Mouse (Mus musculus): ENCODE measurements around the gene Sh3bp5l.
A peak's percentile ranks its signal among the peaks of the same experiment; 100 is the strongest.
"Not testable (repeated sequence)": the region's sequence is repeated elsewhere in the genome, so short reads cannot be mapped to it uniquely, and the experiment has no call there.

Sh3bp5l gene

DNA sequence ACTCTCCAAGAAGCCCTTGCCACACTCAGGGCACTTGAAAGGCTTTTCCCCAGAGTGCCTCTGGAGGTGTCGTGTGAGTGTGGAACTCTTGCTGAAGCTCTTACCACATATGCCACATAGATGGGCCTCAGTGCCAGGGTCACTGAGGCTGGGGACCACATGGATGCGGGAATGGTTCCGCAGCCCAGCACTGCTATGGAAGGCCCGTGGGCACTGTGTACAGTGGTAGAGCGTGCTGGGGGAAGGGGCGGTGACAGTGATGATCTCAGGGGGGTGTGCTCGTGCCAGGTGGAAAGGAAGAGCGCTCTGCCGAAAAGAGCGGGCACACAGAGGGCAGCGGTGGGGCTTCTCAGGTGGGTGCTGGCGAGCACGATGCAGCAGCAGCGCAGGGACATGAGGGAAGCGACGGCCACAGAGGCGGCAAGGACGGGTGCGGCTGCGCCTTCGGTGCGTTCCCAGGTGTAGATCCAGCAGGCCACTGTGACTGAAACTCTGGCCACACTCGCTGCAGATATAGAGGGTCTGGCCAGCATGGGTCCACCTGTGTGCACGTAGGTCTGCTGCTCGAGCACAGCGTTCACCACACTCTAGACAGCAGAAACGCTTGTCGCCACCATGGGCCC, 13.6 kb upstream of the Sh3bp5l start:
- ATAC-seq (ENCODE audit: insufficient number of reproducible peaks, low FRiP score, low TSS enrichment): no peak

DNA sequence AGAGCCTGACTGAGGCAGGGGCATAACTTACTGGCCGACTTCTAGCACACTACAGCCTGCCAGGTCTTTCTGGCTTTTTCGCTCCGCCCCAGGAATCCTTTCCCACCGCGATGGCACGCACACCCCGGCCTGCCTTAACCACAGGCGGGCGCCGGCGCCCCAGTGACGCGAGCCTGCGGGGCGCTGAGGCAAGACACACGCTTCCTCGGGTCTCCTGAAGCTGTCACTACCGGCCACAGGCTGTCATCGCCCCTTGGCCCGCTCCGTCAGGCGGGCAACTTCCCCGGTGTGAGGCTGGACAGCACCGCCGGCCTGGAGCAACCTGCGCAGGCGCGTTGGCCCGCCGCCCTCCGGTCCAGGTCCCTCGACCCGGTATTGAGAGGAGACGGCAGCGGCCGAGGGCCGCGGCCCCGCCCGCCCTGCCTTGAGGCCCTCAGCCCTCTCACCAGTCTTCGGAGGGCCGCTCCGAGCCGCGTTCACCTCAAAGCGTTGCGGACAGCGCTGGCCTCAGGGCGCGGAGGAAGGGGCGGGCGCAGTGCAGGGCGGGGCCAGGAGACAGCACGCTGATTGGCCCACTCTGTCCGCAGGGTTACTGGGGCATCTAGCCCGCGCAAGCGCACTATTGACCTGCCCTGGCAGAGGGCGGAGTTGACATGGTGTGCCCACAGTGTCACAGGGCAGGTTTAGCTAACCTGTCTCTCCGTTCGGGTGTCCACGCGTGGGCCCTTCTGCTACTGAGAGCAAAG, 7.5 kb upstream of the Sh3bp5l start:
- ATAC-seq (ENCODE audit: insufficient number of reproducible peaks, low FRiP score, low TSS enrichment): peak; percentile 96

DNA sequence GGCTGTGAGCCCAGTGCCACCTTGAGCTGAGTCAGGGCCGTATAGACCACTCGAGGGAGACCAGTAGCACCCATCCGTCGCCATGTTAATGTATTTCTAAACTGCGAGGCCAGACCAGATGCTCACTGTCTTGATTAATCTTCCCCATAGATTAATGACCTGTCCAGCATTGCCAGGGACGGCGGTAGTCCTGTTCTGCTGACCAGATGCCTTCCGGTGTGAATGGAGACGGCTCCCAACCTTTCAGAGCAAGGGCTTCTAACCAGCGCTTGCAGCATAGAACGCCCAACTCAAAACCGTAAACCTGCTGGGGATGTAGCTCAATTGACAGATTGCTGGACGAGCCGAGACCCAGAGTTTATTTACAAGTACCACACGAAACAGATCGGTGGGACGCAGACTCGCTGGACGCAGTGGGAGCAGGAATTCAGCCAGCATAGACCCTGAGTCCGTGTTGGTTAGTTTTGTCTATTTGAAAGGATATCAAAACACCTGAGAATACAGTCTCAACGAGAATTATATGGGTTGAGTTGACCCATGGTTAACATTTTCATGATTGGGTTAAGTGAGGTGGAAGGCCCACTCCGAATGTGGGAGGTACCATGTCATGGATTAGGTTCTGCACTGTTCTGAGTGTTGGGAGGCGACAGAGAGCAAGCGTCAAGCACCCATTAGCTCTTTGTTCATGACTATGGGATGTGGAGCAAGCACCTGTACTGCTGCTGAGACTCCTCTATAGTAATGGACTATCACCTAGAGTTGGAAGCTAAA, 6.8 kb upstream of the Sh3bp5l start:
- ATAC-seq (ENCODE audit: insufficient number of reproducible peaks, low FRiP score, low TSS enrichment): no peak

DNA sequence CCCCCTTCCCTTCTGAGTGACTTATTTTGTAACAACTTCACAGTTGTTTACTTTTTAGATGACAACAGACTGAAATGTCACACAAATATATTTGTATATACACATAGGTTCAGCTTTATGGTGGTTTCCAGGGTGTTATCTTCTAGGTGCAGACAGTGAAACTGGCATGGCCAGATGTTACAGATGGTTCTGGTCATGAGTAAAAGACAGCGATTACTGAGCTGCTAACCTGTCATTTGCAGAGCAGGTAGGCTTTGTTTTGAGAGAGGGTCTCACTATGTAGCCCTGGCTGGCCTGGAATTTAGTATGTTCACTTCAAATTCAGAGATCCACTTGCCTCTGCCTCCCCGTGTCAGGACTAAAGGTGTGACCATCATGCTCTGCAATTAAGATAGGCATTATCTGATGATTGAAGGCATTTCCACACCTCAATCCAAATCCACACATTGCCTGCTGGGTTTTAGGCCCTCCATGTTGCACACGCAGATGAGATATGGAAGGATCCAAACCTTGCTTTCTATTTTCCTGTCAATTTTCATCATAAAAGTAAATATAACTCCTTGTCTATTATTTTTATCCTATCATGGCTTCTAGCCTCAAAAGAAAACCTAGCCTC, 5.8 kb upstream of the Sh3bp5l start:
- no peak for ATAC-seq (ENCODE audit: insufficient number of reproducible peaks, low FRiP score, low TSS enrichment)

DNA sequence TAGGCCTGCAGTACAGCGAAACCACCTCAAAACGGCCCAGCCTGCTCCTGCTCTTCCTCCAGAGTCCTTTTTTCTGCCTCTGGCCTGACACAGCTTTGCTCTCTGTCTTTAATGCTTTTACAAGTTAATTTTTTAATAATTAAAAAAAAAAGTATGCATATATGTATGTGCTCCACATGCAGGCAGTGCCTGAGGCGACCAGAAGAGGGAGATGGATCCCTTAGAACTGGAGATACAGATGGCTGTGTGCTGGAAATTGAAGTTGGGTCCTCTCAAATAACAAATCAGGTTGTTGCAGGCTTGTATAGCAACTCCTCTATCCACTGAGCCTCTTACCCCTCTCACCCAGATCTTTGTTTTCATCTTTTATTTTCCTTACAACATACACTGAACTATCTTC, 3.7 kb upstream of the Sh3bp5l start:
- ATAC-seq (ENCODE audit: insufficient number of reproducible peaks, low FRiP score, low TSS enrichment): no peak

DNA sequence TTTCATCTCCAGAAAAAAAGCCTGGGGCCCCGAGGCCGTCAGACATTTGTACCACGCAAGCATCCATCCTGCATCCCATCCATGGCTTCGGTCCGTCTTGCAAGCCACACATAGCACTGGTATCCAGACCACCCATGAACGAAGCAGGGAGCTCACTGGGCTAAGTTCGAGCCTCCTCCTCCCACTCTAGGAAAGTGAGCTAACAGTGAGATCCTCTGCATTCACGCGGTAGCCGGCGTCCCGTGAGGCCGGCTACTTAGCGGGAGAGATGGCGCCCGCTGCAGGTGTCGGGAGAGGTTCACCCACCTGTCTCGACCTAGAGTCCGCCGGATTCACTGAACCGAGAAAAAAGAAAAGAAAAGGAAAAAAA, 633 bp upstream of the Sh3bp5l start:
- peak; percentile 16; the same call in 1 of the 2 replicates for ATAC-seq (ENCODE audit: insufficient number of reproducible peaks, low FRiP score, low TSS enrichment)

DNA sequence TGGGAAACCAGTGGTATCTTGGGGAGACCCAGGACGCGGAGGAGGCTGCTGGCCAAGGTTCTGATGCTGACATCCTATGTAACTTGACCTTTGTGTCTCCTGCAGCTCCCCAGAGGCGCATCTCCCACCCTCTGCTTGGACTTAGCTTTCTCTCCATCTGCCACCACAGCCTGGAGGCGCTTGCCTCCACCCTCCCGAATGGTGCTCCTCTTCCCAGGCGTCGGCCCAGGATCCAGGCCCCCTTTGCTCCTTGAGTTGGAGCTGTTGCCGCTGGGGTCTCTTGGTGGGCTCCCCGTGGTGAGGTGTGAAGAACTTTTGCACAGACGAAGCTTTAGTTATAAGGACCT, 598 bp downstream of the Sh3bp5l start:
- ATAC-seq (ENCODE audit: insufficient number of reproducible peaks, low FRiP score, low TSS enrichment): 0 out of 2 replicates have a peak, but pooled peaks have one; percentile 14

DNA sequence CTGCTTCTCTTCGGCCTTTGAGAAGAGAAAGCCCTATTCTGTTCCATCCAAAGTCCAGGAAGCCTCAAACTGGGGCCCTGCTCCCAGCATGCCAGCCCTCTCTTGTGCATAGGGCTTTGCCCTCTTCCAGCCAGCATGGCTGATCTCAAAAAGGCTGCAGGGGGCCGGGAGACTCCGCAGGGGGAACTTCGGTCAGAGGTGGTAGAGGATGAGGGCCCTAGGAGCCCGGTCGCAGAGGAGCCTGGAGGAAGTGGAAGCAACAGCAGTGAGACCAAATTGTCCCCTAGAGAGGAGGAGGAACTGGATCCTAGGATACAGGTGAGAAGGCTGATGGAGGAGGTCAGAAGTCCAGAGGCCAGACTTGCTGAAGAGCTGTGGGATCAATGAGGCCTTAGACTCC, 1.0 kb downstream of the Sh3bp5l start:
- ATAC-seq (ENCODE audit: insufficient number of reproducible peaks, low FRiP score, low TSS enrichment): no peak

DNA sequence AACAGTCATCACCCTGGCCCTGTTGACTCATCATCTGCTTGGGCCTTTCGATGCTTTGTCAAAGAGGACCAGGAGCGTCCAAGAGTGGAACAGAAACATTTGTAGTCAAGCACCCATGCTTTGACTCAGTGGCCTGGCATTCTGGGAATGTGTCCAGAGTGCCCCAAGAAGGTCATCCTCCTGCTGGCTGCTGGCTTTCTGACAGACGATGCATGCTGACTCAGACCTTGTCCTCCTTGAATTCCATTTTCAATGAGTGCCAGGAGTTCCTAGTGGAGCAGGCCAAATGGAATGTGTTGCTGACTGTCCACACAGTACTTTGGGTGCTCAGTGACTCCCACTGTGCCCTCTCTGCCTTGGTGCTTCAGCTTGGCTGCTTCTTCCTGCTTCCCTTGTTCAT, 4.2 kb downstream of the Sh3bp5l start:
- ATAC-seq (ENCODE audit: insufficient number of reproducible peaks, low FRiP score, low TSS enrichment): no peak

DNA sequence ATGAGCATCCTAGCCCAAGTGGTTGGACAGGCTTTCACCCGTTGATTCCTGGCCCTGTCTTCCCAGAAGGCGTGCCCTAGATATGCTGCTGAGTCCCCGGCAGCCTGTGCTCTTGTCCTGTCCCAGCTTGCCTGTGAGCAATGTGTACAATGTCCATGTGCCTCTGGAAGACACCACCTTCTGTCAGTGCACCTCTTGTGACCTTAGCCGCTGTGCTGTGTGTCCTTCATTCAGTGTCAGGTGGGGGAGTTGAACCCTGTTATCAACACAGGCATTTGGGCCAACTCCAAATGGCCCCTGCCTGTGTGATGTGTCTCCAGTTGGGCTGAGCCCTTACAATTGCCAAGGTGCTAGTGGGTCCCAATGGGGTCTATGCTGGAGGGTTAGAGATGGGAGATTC, 16.2 kb downstream of the Sh3bp5l start:
- no peak for ATAC-seq (ENCODE audit: insufficient number of reproducible peaks, low FRiP score, low TSS enrichment)

DNA sequence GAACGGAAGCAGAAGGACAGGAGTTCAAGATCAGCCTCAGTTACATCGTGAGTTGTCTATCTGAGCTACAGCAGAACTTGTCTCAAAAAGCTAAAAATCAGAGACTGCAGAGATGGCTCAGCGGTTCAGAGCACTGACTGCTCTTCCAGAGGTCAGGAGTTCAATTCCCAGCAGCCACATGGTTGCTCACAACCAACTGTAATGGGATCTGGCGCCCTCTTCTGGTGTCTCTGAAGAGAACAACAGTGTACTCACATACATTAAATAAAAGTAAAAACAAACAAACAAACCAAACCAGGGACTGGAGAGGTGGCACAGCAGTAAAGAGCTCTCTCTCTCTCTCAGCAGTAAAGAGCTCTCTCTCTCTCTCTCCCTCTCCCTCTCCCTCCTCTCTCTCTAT, 20.1 kb downstream of the Sh3bp5l start:
- ATAC-seq (ENCODE audit: insufficient number of reproducible peaks, low FRiP score, low TSS enrichment): no peak

DNA sequence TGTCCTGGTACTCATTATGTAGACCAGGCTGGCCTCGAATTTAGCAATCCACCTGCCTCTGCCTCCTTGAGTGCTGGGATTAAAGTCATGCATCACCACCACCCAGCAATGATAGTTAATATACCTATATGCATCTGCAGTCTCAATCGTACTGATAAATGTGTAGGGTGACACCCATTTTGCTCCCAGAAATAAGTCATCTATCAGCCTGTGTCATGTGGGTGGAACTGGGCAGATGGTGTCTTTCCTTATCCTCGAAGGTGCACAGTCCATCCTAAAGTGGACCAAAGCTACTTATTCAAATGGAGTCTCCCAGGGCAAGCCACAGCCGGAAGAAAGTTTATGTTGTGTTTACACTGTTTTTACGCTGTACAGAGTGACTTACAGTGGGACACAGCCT, 20.7 kb downstream of the Sh3bp5l start:
- ATAC-seq (ENCODE audit: insufficient number of reproducible peaks, low FRiP score, low TSS enrichment): no peak

DNA sequence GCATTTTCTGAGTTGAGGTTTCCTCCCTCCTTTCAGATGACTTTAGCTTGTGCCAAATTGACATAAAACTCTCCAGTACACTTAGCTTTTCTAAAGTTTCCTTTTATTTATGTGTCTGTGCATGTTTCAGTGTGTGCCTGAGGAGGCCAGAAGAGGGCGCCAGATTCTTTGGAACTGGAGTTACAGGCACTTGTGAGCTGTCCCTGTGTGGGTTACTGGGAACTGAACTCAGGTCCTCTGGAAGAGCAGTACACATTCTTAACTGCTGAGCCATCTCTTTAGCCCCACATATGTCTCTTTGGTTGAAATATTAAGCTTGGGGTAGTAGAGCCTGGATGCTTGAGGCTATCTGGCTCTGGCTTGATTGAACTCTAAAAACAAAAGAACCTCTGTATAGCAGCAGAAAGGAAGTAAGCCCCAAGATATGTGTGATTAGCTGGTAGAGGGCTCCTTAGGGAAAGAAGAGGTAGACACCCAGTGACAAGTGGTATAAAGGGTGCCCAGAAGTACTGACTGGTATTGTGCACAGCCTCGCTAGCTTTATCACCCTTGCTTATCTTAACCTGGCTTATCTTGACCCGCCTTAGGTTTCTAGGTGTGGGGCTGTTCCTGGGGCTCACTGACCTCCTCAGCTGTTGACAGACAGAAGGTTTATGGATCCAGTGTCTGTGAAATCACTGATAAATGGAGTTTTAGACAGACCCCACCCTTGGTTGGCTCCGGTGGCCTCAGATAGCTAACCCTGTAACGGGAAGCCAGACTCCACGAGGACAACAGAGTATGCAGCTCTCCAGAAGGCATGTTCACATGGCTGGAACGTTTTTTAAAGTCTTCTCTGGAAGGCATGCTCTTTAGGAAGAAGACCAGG, 22.4 kb downstream of the Sh3bp5l start:
- no peak for ATAC-seq (ENCODE audit: insufficient number of reproducible peaks, low FRiP score, low TSS enrichment)

DNA sequence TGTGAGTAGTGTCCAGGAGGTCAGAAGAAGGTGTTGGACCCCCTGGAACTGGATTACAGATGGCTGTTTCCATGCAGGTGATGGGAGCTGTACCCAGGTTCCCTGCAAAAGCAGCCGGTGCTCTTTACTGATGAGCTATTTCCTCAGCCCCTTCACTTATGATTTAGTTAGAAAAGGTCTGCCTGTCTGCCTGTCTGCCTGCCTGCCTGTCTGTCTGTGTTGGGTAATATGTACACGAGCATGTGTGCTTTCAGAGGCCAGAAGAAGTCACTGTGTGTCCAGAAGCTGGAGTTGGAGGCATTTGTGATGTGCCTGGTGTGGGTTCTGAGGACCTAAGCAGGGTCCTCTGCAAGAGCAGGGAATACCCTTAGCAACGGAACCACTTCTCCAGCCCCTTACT, 23.2 kb downstream of the Sh3bp5l start:
- ATAC-seq (ENCODE audit: insufficient number of reproducible peaks, low FRiP score, low TSS enrichment): no peak

DNA sequence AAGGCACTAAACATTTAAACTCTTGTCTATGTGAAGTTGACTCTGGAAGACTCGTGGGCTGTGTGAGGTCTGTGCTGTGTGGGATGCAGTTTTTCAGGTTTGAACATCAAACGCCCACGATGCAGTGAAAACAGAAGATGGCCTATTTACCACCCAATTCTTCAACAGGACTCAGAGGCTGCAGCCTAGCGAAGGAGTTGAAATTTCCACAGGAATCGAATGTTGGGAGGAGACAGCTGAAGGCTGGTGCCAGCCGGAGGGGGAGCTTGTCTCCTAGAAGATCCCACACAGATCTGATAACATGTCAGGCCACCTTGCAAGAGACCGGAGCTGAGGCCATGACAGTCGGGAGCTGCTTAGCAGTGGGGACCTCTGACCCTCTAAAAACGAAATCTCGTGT, 24.0 kb downstream of the Sh3bp5l start:
- ATAC-seq (ENCODE audit: insufficient number of reproducible peaks, low FRiP score, low TSS enrichment): no peak

DNA sequence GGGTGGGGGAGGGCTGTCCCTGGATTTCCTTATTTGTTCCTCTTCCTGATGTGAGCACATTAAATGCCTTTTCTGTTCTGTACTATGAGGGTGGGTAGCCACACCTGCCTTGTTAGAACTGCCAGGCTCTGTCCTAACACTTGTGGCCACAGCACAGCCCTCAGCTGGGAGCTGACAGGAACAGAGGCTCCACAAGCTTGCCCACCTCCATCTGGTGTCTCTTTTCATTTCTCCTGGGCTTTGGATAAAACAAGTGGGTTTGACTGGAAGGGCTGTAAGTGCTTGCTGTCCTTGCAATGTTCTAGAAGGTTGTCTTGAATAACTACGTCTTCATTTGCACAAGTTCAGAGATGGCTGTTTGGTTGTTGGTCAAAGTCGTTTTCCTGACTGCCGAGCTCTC, 24.4 kb downstream of the Sh3bp5l start:
- ATAC-seq (ENCODE audit: insufficient number of reproducible peaks, low FRiP score, low TSS enrichment): no peak

DNA sequence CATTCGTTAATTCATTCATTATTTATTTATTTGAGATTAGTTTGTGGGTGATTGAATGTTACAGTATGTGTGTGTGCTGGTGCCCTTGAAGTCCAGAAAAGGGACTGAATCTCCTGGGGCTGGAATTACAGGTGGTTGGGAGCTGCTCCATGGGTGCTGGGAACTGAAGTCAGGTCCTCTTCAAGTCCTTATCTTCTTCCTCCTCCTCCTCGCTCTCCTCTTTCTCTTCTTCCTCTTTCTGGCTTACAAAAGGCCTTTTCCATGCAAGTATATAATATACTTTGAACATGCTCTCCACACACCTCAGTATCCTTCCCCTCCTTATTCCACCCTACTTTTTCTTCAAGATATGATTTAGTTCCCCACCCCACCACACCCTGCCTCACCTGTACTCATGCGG, 26.5 kb downstream of the Sh3bp5l start:
- ATAC-seq (ENCODE audit: insufficient number of reproducible peaks, low FRiP score, low TSS enrichment): no peak

DNA sequence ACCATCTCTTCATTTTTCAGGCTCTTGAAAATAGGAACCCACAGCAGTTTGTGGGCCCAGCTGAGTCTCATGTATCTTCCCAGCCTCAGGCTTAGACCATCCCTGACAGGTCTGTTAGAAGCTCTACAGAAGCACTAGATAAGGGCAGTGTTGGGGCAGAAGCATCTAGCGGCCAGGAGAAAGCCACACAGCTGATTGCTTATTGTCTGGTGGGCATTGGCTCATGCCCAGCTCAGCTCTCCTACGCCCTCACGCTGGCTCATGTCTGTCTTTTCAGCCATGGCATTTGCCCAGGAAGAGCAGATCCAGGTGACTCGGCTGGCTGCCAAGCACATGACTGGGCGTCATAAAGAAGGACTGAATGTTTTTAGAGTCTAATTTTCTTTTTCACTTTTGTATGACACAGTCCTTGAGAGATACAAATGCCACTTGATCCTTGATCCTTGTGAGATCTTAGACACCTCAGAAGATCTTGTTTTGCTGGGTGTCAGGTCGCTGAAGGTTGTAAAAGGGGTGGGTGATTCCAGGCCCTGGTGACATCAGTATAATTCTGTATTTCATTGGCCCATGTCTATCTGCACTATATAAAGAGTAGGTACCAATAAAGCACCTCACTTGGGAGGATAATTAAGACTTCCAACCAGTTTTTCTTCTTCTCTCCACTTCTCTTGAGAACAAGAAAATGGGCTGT, 27.5 kb downstream of the Sh3bp5l start:
- ATAC-seq (ENCODE audit: insufficient number of reproducible peaks, low FRiP score, low TSS enrichment): no peak

DNA sequence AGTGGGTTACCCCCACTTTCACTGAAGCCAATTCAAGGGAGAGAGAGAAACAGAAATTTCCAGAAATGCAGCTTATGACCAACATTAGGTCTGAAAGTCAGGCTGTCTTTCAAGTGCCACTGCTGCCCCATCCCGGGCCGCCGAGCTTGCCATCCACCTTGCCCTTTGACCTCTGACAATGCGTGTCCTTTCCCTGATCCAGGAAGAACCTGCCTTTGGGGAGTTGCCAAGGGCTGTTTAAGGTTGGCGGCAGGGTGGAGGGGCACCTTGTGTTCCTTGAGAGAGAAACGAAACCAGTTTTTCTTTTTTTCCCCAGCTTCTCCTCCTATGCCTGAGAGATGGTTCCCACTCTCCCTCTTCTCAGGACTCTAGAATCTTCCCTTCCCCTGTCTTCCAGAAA, 32.0 kb downstream of the Sh3bp5l start:
- not testable (repeated sequence) for ATAC-seq (ENCODE audit: insufficient number of reproducible peaks, low FRiP score, low TSS enrichment)

DNA sequence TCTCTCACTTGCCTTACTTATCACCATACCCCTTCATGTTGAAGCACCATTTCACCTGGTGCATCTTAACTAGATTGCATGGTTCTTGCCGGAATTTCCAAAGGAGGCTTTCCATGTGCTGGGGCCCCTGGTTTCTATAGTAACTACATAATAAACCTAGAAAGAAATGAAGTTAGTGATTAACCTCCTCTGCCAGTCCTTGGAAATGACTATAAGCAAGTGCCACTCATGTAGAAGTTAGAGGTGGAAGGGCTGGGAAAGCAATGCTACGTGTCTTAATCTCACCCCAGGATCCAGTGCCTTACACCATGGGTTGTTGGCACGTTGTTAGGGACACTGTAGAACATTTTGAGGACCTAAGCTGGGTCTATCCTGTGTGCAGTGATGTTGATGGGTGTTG, 33.9 kb downstream of the Sh3bp5l start:
- no peak for ATAC-seq (ENCODE audit: insufficient number of reproducible peaks, low FRiP score, low TSS enrichment)
